Mouse (Mus musculus): ENCODE measurements around the gene Hlcs. TPM values are rescaled to one million over a fixed set of nuclear protein-coding genes. Genes with fewer than 3 reads are reported as not detected.

The Hlcs gene
- 9.4 and 9.6 TPM in 2 replicates for polyA plus RNA-seq (2015; fragmentation: Nextera tagmentation; extraction: Ambion mirVana)

DNA sequence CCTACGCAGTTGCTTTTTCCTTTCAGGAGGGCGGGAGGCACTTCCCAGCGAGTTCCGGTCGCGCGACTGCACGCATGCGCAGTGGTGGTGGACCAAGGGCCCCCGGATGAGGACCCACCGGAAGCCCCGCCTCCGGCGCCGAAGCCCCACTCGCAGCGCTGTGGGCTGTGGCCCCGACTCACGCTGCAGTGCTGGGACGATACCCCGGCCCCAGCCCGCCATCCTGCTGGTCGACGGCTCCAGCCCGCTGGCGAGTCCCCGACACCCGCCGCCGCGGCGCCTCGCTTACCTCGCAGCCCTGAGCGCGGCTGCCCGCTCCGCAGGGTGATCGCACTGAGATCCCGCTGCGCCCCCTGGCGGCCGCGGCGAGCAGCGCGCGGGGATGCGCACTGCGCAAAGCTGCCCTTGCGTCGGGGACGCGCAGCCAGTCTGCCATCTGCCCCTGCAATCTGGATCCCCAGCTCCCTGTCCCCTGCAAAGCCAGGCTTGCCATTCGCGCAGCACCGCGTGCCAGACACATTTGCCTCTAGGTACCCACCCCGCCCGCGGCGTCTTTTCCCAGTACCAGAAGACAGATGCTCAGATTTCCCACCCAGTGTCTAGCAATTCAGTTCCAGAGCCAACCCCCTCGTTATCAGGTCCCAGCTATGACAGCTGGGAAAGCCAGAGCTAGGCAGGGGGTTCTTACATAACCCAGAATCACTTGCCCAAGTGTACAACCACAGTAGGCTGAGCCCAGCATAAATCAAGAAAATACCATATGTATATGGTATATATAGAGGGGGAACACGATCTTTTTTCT is at the start of gene Hlcs:
Gene Hlcs (minus strand): TSS at position 343 of the 802 bp plus-strand sequence.
- peak; percentile 92 for ATAC-seq (ENCODE audit: low FRiP score, low read depth)
- H3K4me1 ChIP-seq (replicated peaks) = peaks cover 22% of the 10 kb centered on the region
- H3K27me3 ChIP-seq = no peaks in the 10 kb centered on the region
- peak within 1 kb of the TSS; percentile 78 for H3K4me2 ChIP-seq
- under 1% methylated on average over 64 of the region's 64 CpGs for WGBS
- no peaks in the 10 kb centered on the region for H3K36me3 ChIP-seq
- peak within 1 kb of the TSS; percentile 65 for H3K4me3 ChIP-seq
- peak within 1 kb of the TSS; percentile 83 for H3K9ac ChIP-seq
- H3K9me3 ChIP-seq = no peaks in the 10 kb centered on the region
- peak within 1 kb of the TSS; percentile 100 for H3K27ac ChIP-seq (replicated peaks)

DNA sequence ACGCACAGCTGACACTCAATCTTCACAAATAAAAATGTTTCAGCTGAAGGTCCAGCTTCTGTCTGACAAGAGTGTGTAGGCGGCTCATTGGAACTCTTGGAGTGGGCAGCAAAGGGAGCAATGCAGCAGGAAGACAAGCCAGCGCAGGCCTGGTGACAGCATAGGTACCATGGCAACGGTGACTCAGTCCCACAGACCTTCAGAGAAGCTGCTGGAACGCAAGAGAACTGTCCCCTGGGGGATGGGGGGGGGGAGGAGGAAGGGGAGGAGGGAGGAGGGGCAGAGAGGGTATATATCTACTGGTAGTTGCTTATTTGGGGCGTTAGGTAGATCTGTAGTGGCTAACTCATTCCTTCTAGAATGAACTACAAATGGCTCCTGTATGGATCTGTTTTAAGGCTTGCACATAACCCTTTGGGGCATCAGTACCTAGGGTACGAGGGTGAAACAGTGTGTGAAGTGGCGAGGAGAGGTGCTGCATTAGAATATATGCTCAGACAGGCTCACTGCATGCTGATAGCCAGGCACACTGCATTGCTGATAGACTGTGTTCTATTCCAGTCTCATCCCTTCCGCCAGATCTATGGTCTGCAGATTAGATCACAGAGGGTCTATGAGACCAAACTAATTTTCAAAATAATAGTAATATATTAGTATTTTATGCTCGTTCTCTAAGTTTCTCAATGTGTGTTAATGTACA is 49.0 kb upstream of the Hlcs start:
- Histone ChIP-seq H3K27ac (replicated peaks) (0 out of 2 replicates have a peak overlapping the region, but pooled peaks have one; percentile 25), H3K4me1 (replicated peaks) (peaks cover 9% of the 10 kb centered on the region), H3K9ac (no peak overlapping the region), H3K4me3 (no peak overlapping the region), H3K9me3 (no peaks in the 10 kb centered on the region), H3K27me3 (no peaks in the 10 kb centered on the region), H3K4me2 (no peak overlapping the region), H3K36me3 (no peaks in the 10 kb centered on the region)
- WGBS = 42% methylated on average over 10 of the region's 10 CpGs
- ATAC-seq (ENCODE audit: low FRiP score, low read depth) = peak; percentile 87

GRCm38 (mm10) chr16:94360578-94361350 is 47.4 kb upstream of the Hlcs start:
- 87% methylated on average over 13 of the region's 13 CpGs for WGBS
- Histone ChIP-seq H3K27ac (replicated peaks) (no peak overlapping the region), H3K27me3 (no peaks in the 10 kb centered on the region), H3K9me3 (no peaks in the 10 kb centered on the region), H3K36me3 (no peaks in the 10 kb centered on the region), H3K4me2 (no peak overlapping the region), H3K4me1 (replicated peaks) (peaks cover 9% of the 10 kb centered on the region), H3K9ac (no peak overlapping the region), H3K4me3 (no peak overlapping the region)
- ATAC-seq (ENCODE audit: low FRiP score, low read depth) = no peak

DNA sequence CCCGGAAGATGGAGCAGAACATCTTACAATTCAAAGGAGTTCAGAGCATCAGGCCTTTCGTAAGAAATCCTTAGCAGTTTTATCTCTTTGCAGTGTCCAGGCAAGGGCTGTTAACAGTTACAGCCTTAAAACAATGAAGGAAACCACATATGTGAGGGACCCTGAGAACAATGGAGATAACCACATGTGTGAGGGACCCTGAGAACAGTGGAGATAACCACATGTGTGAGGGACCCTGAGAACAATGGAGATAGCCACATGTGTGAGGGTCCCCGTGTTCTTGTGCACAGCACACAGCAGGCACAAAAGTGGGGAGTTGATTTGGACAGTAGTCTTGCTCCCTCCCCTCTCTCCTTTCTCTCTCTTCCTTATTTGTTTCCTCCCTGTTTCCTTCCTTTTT is 44.7 kb upstream of the Hlcs start:
- Histone ChIP-seq H3K4me3 (no peak overlapping the region), H3K4me1 (replicated peaks) (peaks cover 9% of the 10 kb centered on the region), H3K36me3 (no peaks in the 10 kb centered on the region), H3K4me2 (no peak overlapping the region), H3K27ac (replicated peaks) (no peak overlapping the region), H3K9ac (no peak overlapping the region), H3K27me3 (no peaks in the 10 kb centered on the region), H3K9me3 (no peaks in the 10 kb centered on the region)
- ATAC-seq (ENCODE audit: low FRiP score, low read depth) = no peak
- WGBS = 84% methylated on average over 3 of the region's 3 CpGs

DNA sequence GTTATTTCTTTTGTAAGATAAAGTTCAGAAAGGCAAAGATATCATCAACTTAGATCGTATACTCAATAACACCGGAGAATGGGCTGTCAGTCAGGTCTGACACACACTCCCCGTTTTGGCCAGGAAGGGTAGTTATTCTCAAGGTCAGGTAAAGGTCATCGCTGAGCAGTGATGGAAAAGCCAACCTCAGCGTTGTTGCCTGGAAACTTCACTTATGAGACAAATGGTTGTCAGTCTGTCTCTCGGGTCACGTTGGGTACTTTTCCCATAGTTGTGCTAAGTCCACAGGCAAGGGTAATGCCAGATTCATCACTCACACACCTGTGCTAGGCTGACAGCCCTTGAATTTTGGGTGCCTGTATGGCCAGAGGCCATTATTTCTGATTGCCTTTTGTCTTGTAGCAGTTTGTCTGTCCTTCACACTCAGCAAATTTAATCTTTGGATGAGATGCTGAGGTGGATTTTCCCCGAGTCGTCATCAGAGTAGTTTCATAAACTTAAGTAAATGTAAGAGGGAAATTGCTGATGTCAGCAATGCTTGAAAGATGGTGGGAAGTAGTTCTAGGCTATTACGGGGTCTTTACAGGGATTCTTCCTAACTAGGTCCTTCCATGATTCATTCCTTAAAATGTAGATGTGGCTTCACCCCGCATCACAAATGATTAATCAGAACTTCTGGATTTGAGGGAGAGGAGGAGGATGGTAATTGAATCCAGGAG is 43.6 kb upstream of the Hlcs start:
- ATAC-seq (ENCODE audit: low FRiP score, low read depth) = no peak
- Histone ChIP-seq H3K27ac (replicated peaks) (no peak overlapping the region), H3K9ac (no peak overlapping the region), H3K9me3 (no peaks in the 10 kb centered on the region), H3K36me3 (no peaks in the 10 kb centered on the region), H3K4me3 (no peak overlapping the region), H3K4me2 (no peak overlapping the region), H3K27me3 (no peaks in the 10 kb centered on the region), H3K4me1 (replicated peaks) (peaks cover 3% of the 10 kb centered on the region)
- WGBS = 81% methylated on average over 11 of the region's 11 CpGs

DNA sequence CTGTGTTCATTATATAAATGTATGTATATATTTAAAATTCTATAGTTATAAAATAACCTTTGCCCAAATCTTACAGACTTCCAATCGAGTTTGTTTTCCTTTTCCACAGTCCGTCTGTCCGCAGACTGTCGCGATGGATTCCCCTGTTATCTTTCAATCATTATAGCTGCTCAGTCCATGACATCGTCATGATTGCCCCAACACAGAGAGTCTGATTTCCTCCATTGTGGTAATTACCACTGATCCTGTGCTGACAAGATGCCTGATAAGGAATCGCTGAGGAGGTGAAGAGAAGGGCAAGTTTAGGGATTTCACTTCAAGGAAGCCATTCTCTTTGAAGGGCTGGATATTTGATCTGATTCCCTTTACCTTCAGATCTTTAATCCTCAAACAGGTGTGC is 42.7 kb upstream of the Hlcs start:
- Histone ChIP-seq H3K27ac (replicated peaks) (no peak overlapping the region), H3K9ac (no peak overlapping the region), H3K27me3 (no peaks in the 10 kb centered on the region), H3K36me3 (no peaks in the 10 kb centered on the region), H3K4me2 (no peak overlapping the region), H3K4me3 (no peak overlapping the region), H3K9me3 (no peaks in the 10 kb centered on the region), H3K4me1 (replicated peaks) (no peaks in the 10 kb centered on the region)
- whole genome bisulfite sequencing = 78% methylated on average over 7 of the region's 7 CpGs
- no peak for ATAC-seq (ENCODE audit: low FRiP score, low read depth)

DNA sequence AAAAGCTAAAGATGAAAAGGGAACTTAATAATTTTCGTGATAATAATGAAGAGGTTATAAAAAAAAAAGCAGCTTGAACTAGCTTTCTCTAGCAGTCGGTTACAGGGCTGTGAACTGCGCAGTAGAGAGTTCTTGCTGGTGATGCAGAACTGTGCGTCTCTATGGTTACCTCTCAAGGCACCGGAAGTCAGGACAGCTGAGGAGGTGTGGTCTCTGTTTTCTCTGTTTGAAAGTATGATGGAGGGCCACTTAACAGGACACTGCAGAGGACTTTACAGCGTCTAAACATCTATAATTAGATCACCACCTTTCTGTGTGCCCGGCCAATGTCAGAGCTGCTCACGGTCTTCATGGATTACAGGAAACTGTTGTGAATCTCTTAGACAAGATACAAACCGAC is 41.1 kb upstream of the Hlcs start:
- ATAC-seq (ENCODE audit: low FRiP score, low read depth) = peak; percentile 73; the same call in 1 of the 2 replicates
- no peaks in the 10 kb centered on the region for H3K9me3 ChIP-seq
- H3K36me3 ChIP-seq = no peaks in the 10 kb centered on the region
- H3K4me2 ChIP-seq = no peak overlapping the region
- no peaks in the 10 kb centered on the region for H3K27me3 ChIP-seq
- H3K4me3 ChIP-seq = no peak overlapping the region
- WGBS = 54% methylated on average over 9 of the region's 9 CpGs
- H3K27ac ChIP-seq (replicated peaks) = no peak overlapping the region
- H3K4me1 ChIP-seq (replicated peaks) = peaks cover 10% of the 10 kb centered on the region
- H3K9ac ChIP-seq = no peak overlapping the region

GRCm38 (mm10) chr16:94350287-94350677 is 36.9 kb upstream of the Hlcs start:
- peaks cover 10% of the 10 kb centered on the region for H3K4me1 ChIP-seq (replicated peaks)
- H3K36me3 ChIP-seq = no peaks in the 10 kb centered on the region
- H3K4me3 ChIP-seq = no peak overlapping the region
- H3K9me3 ChIP-seq = no peaks in the 10 kb centered on the region
- H3K4me2 ChIP-seq = no peak overlapping the region
- 0 out of 2 replicates have a peak, but pooled peaks have one; percentile 34 for ATAC-seq (ENCODE audit: low FRiP score, low read depth)
- no peak overlapping the region for H3K27ac ChIP-seq (replicated peaks)
- H3K27me3 ChIP-seq = no peaks in the 10 kb centered on the region
- whole genome bisulfite sequencing = 70% methylated on average over 10 of the region's 10 CpGs
- H3K9ac ChIP-seq = no peak overlapping the region

DNA sequence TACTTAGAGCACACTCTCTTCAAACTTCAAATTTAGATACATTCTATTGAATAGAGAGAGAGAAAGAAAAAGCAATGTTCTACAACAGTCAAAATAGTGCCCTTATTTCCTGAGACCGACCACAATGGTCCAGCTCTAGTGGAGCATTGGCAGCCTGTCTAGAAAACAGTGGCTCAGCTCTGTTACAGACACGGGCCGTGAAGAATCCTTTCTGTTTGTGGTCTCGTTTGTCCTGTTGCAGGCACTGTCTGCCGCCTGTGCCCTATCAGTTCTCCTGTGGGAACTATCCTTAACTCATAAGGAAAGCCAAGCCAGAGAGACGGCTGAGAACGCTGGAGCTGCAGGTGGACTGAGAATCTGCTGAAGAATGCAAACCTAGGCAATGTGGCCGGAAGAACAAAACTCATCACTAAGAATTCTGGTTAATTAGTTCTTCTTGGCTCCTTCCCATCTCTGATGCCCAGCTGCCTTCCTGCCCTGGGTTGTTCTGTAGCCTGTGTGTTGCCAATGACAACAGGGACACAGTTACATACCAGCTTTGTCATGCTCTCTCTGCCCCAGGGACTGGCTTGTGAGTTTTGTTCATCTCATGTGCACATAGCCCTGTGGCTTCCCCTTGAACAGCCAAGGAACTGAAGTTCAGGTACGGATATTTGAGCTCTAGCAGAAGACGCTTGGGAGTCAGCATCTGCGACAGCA is 36.4 kb upstream of the Hlcs start:
- H3K9ac ChIP-seq = no peak overlapping the region
- no peak overlapping the region for H3K4me3 ChIP-seq
- H3K36me3 ChIP-seq = no peaks in the 10 kb centered on the region
- peaks cover 10% of the 10 kb centered on the region for H3K4me1 ChIP-seq (replicated peaks)
- ATAC-seq (ENCODE audit: low FRiP score, low read depth) = 0 out of 2 replicates have a peak, but pooled peaks have one; percentile 56
- 56% methylated on average over 11 of the region's 11 CpGs for WGBS
- H3K9me3 ChIP-seq = no peaks in the 10 kb centered on the region
- 0 out of 2 replicates have a peak overlapping the region, but pooled peaks have one; percentile 34 for H3K27ac ChIP-seq (replicated peaks)
- peak overlapping the region; percentile 17 for H3K4me2 ChIP-seq
- no peaks in the 10 kb centered on the region for H3K27me3 ChIP-seq

GRCm38 (mm10) chr16:94348779-94349178 is 35.4 kb upstream of the Hlcs start:
- Histone ChIP-seq H3K27me3 (no peaks in the 10 kb centered on the region), H3K4me2 (no peak overlapping the region), H3K36me3 (no peaks in the 10 kb centered on the region), H3K4me3 (no peak overlapping the region), H3K27ac (replicated peaks) (no peak overlapping the region), H3K9ac (no peak overlapping the region), H3K9me3 (no peaks in the 10 kb centered on the region), H3K4me1 (replicated peaks) (peaks cover 10% of the 10 kb centered on the region)
- no peak for ATAC-seq (ENCODE audit: low FRiP score, low read depth)
- 82% methylated on average over 2 of the region's 2 CpGs for WGBS

Measured in hindbrain, embryonic 15.5 days (tissue).